Mouse (Mus musculus) liver, postnatal 0 days (tissue): Measurements from ENCODE around the gene a. TPM values are rescaled to one million over a fixed set of nuclear protein-coding genes. Genes with fewer than 3 reads are reported as not detected.
A peak's percentile ranks its signal among the peaks of the same experiment; 100 is the strongest.

Experiments
- ATAC-seq: fragments of 200-750 bp; cut with Nextera tagmentation; 2 replicates; pipeline ENCODE4 v1.8.0; 2017; ENCODE audit warnings: mild to moderate bottlenecking, moderate library complexity
- DNase-seq: peaks from one replicate; pipeline ENCODE4 v3.0.0-alpha.2; 2016
- H3K27ac ChIP-seq: fragments of 300-500 bp; sonication (generic); 2 replicates; pipeline ENCODE4 v1.5.1; 2014; ENCODE audit warnings: antibody characterized with exemption, moderate library complexity, mild to moderate bottlenecking, low read depth
- H3K27me3 ChIP-seq: fragments of 300-500 bp; sonication (generic); 2 replicates; pipeline ENCODE4 v1.6.1; 2014; ENCODE audit warnings: low read length, control low read depth, mixed read lengths; ENCODE audit not compliant: insufficient read depth
- H3K36me3 ChIP-seq: fragments of 300-500 bp; sonication (generic); replicated peaks from 2 replicates; pipeline ENCODE4 v1.6.1; 2014; ENCODE audit warnings: mild to moderate bottlenecking, control low read depth, low read length, moderate library complexity, mixed read lengths; ENCODE audit not compliant: insufficient read depth
- H3K4me1 ChIP-seq: fragments of 300-500 bp; sonication (generic); 2 replicates; pipeline ENCODE4 v1.6.1; 2014; ENCODE audit warnings: antibody characterized with exemption, mild to moderate bottlenecking, control low read depth; ENCODE audit not compliant: insufficient read depth
- H3K4me2 ChIP-seq: fragments of 300-500 bp; sonication (generic); 2 replicates; pipeline ENCODE4 v1.6.1; 2014; ENCODE audit warnings: low read depth, mild to moderate bottlenecking, low read length, moderate library complexity, mixed read lengths
- H3K4me3 ChIP-seq: fragments of 300-500 bp; sonication (generic); 2 replicates; pipeline ENCODE4 v1.5.1; 2014; ENCODE audit warnings: low read depth, low read length
- H3K9ac ChIP-seq: fragments of 300-500 bp; sonication (generic); replicated peaks from 2 replicates; pipeline ENCODE4 v1.6.1; 2014; ENCODE audit warnings: mild to moderate bottlenecking, moderate library complexity
- H3K9me3 ChIP-seq: fragments of 300-500 bp; sonication (generic); 2 replicates; pipeline ENCODE4 v1.6.1; 2016; ENCODE audit warnings: mild to moderate bottlenecking, control low read depth, low read length, mixed read lengths
- CTCF ChIP-seq: sonication (generic); IDR thresholded peaks from 2 replicates; pipeline ENCODE4 v1.5.1; 2016; ENCODE audit warnings: antibody characterized with exemption, low read depth
- EP300 ChIP-seq: IDR thresholded peaks from 2 replicates; pipeline ENCODE4 v1.6.1; 2016; ENCODE audit warnings: antibody characterized with exemption, low read depth, mild to moderate bottlenecking
- WGBS: fragments of 180-500 bp; shearing (Covaris S2); extraction: QIAGEN DNeasy Blood & Tissue Kit; methylation state at CpG from one replicate; pipeline ENCODE4 v1.1.7; 2014; ENCODE audit not compliant: insufficient replicate concordance; 5-methylcytosine and 5-hydroxymethylcytosine counted together
- polyA plus RNA-seq: library from polyadenylated mRNA; unstranded; fragments of >200 nt; fragmentation: Nextera tagmentation; extraction: Ambion mirVana; gene quantifications from 2 replicates; pipeline ENCODE4 v1.2.1, GENCODE M21; 2015

Gene a
- polyA plus RNA-seq, 1 experiment from 2014 or later, result not detected

DNA sequence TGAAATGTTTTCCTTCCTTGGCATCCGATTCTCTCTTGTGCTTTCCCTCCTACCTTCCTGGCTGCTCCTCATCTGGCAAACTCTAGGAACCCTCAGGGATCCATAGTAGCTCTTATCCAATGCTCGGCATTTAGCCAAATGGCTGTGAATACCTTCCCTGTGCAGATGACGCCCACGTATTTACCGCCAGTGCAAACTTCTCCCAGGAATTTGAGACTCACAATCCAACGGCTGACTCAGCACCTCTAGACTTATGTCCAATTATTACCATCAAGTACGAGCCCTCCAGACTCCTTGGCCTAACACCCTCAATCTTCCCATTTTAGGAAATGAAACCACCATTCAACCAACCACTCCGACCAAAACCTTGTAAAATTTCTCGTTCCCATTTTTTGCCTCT lies 279.8 kb downstream of the a start:
- Histone ChIP-seq H3K4me1 (peaks cover 26% of the 10 kb centered on the region), H3K4me2 (peak overlapping the region; percentile 97), H3K36me3 (peaks cover 25% of the 10 kb centered on the region), H3K4me3 (peak overlapping the region; percentile 93), H3K27me3 (no peaks in the 10 kb centered on the region), H3K9me3 (no peaks in the 10 kb centered on the region), H3K27ac (peak overlapping the region; percentile 99), H3K9ac (peak overlapping the region; percentile 96)
- no peak for TF ChIP-seq EP300
- no peak for TF ChIP-seq CTCF
- no peak for DNase-seq
- no peak for ATAC-seq
- WGBS, result 68% methylated on average over 9 of the region's 9 CpGs

- no peak for DNase-seq
- H3K27ac ChIP-seq, result peak overlapping the region; percentile 99
These were observed 281.3 kb downstream of the a start for GRCm38 (mm10) chr2:155072353-155073145.

GRCm38 (mm10) chr2:155073347-155073746 lies 282.1 kb downstream of the a start:
- H3K27ac ChIP-seq, result peak overlapping the region; percentile 99
- no peaks in the 10 kb centered on the region for H3K9me3 ChIP-seq
- TF ChIP-seq EP300 (peak; percentile 53), CTCF (no peak)
- no peaks in the 10 kb centered on the region for H3K27me3 ChIP-seq
- H3K36me3 ChIP-seq, result peaks cover 3% of the 10 kb centered on the region; the same call in 1 of the 2 replicates
- H3K9ac ChIP-seq, result peak overlapping the region; percentile 96
- peak overlapping the region; percentile 97 for H3K4me2 ChIP-seq
- peaks cover 26% of the 10 kb centered on the region for H3K4me1 ChIP-seq
- H3K4me3 ChIP-seq, result peak overlapping the region; percentile 93
- DNase-seq (no peak), ATAC-seq (peak; percentile 59)
- WGBS, result 11% methylated on average over 3 of the region's 3 CpGs

More at GRCm38 (mm10) chr2:155072353-155073145, 281.3 kb downstream of the a start:
- Histone ChIP-seq H3K9me3 (no peaks in the 10 kb centered on the region), H3K4me2 (peak overlapping the region; percentile 97), H3K36me3 (peaks cover 10% of the 10 kb centered on the region; the same call in 1 of the 2 replicates), H3K9ac (peak overlapping the region; percentile 96), H3K27me3 (no peaks in the 10 kb centered on the region), H3K4me1 (peaks cover 26% of the 10 kb centered on the region), H3K4me3 (peak overlapping the region; percentile 93)
- WGBS, result 63% methylated on average over 8 of the region's 8 CpGs
- no peak for TF ChIP-seq EP300
- TF ChIP-seq CTCF, result no peak
- ATAC-seq, result no peak

DNA sequence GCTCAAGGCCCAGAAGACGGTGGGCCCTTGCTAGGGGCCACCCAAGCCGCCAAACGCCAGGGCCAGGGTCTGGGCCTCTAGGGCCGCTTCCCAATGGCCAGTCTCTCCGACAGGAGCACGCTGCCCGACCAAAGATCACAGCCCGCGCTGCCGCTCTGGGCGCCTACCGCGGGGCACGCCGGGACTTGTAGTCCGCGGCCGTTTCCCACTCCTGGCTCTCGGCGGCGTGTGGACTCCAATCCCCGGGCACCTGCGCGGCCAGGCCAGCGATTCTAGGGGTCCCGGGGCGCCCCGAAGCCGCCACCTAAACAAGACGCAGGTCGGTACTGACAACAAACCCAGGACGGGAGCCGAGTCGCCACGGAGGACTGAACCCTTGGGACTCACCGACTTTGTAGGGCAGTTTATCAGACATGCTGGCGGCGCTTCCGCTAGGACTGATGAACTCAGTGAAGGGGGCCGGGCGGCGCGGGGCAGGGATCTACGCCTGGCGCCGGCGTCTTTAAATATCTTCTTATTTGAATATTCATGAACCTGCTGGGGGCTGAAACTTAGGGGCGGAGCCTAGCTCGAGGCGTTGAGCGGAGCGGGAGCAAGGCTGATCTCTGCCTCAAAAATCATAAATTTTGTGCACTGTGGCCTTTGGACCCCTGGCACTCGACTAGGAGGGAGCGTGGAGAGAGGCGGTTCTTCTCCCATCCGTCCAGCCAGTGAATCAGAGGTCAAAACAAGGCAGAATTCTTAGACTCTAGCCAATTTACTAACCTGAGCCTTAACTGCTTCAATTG lies 283.0 kb downstream of the a start, which contains the start of gene Ahcy:
TSS of gene Ahcy (minus strand) at position 520 of the 788 bp plus-strand sequence.
- ATAC-seq, result peak; percentile 86
- H3K27ac ChIP-seq, result peak within 1 kb of the TSS; percentile 99
- DNase-seq, result peak; percentile 91
- WGBS, result 2% methylated on average over 56 of the region's 56 CpGs
- no peaks in the 10 kb centered on the region for H3K27me3 ChIP-seq
- no peaks in the 10 kb centered on the region for H3K36me3 ChIP-seq
- no peaks in the 10 kb centered on the region for H3K9me3 ChIP-seq
- peak within 1 kb of the TSS; percentile 97 for H3K4me2 ChIP-seq
- H3K4me3 ChIP-seq, result peak within 1 kb of the TSS; percentile 93
- peak within 1 kb of the TSS; percentile 96 for H3K9ac ChIP-seq
- peaks cover 26% of the 10 kb centered on the region for H3K4me1 ChIP-seq
- TF ChIP-seq CTCF (no peak), EP300 (peak; percentile 59; the same call in 1 of the 2 replicates)

DNA sequence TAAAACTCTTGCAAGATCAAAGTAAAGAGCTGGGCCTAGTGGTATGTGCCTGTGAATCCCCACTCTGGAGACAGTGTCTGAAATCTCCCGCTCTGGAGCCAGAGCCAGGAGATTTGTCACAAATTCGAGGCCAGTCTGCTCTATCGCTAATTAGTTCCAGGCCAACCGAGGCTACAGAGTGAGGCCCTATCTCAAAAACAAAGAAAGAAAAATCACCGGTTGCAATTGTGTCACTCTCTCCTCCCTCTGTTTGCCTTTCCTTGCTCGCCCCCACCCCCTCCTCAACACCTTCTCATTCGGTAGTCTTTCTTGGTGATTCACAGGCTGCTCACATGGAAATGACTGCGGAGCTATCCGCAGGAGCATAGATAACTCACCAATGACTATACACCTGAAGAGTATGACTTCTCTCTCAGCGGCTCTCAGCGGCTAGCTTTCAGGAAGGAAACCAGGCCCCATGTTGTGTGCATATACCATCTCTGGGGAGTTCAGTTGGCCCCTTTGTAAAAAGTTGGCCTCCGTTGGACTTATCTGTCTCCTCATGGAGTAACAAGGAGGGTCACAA lies 283.6 kb downstream of the a start:
- Histone ChIP-seq H3K4me2 (peak overlapping the region; percentile 97), H3K4me3 (peak overlapping the region; percentile 93), H3K9me3 (no peaks in the 10 kb centered on the region), H3K27me3 (no peaks in the 10 kb centered on the region), H3K36me3 (no peaks in the 10 kb centered on the region), H3K9ac (peak overlapping the region; percentile 96), H3K27ac (peak overlapping the region; percentile 99), H3K4me1 (peaks cover 26% of the 10 kb centered on the region)
- DNase-seq, result no peak
- WGBS, result 20% methylated on average over 12 of the region's 12 CpGs
- TF ChIP-seq EP300 (no peak), CTCF (no peak)
- peak; percentile 2; the same call in 1 of the 2 replicates for ATAC-seq

- H3K4me1 ChIP-seq, result peaks cover 26% of the 10 kb centered on the region
- H3K36me3 ChIP-seq, result no peaks in the 10 kb centered on the region
- peak overlapping the region; percentile 99; the same call in 1 of the 2 replicates for H3K27ac ChIP-seq
- no peak overlapping the region for H3K4me2 ChIP-seq
- WGBS, result 67% methylated on average over 6 of the region's 6 CpGs
- H3K9ac ChIP-seq, result 0 out of 2 replicates have a peak overlapping the region, but pooled peaks have one; percentile 96
- H3K4me3 ChIP-seq, result no peak overlapping the region
- no peaks in the 10 kb centered on the region for H3K9me3 ChIP-seq
- H3K27me3 ChIP-seq, result no peaks in the 10 kb centered on the region
- ATAC-seq (no peak), DNase-seq (no peak)
- no peak for TF ChIP-seq CTCF
These were observed 284.4 kb downstream of the a start for GRCm38 (mm10) chr2:155075649-155076048.
